Mouse (Mus musculus) hematopoietic stem cell, adult 5-6 weeks (primary cell): ENCODE results near the gene Fam126a. TPM values are rescaled to one million over a fixed set of nuclear protein-coding genes. Genes with fewer than 3 reads are reported as not detected.
A peak's percentile ranks its signal among the peaks of the same experiment; 100 is the strongest.
"Not testable (repeated sequence)": the region's sequence is repeated elsewhere in the genome, so short reads cannot be mapped to it uniquely, and the experiment has no call there.

ENCODE experiments used
- ATAC-seq, 2 experiments: fragments of 125-278 bp in 1 of 2; replicated peaks in 1 of 2; 2 replicates each; pipeline ENCODE4 v1.8.0; 2016 to 2017; ENCODE audit warnings: inconsistent platforms in 2 of 2, mild to moderate bottlenecking in 2 of 2, moderate number of reproducible peaks in 2 of 2, low read depth in 1 of 2, moderate TSS enrichment in 1 of 2; ENCODE audit not compliant: low FRiP score in 2 of 2, poor library complexity in 2 of 2, severe bottlenecking in 2 of 2, insufficient read depth in 1 of 2, low TSS enrichment in 1 of 2
- total RNA-seq: library from RNA; stranded (forward); fragments of 172-1452, 232-1000 nt; gene quantifications from 2 replicates; pipeline ENCODE4 v1.2.3, GENCODE M21; 2017

The Fam126a gene
- total RNA-seq, 1 experiment from 2014 or later: 20.2 TPM

GRCm38 (mm10) chr5:23889461-23889860 is 141.0 kb downstream of the Fam126a start:
- ATAC-seq: no peak

GRCm38 (mm10) chr5:23887111-23887510 is 143.4 kb downstream of the Fam126a start:
- no peak for ATAC-seq

DNA sequence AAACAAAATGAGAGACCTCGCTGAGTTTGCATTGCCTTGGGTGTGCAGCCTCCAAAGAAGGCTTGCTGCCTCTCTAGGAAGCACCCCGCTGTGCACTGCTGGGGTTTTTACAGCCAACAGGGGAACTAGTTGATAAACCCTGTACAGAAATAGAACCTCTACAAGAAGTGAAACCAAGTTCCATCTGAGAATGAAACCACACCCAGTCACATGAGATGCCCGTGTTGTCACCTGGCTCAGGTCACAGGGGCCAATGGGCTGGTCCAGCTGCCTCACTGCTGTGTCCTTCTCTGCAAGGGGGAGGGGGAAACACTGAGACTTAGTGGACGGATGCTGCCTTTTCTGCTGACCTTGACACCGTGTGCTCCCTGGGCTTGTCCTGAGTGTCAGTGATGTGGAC is 156.0 kb downstream of the Fam126a start:
- peak; percentile 69 to 78 for ATAC-seq

- no peak for ATAC-seq
Measured at GRCm38 (mm10) chr5:23872586-23872985, 157.9 kb downstream of the Fam126a start.

- ATAC-seq: not testable (repeated sequence)
Measured at GRCm38 (mm10) chr5:23871323-23871722, 159.2 kb downstream of the Fam126a start.

GRCm38 (mm10) chr5:23865941-23866340 is 164.5 kb downstream of the Fam126a start:
- ATAC-seq: no peak

Other genes with a start within 250 kb of the Fam126a start
- gene Pus7, start 247.0 kb downstream of the Fam126a start, total RNA-seq: 45.2 and 55.2 TPM in 2 replicates
- gene Rint1, start 243.0 kb downstream of the Fam126a start, total RNA-seq: 26.3 and 41.6 TPM in 2 replicates
- gene Tomm7, start 186.5 kb downstream of the Fam126a start, total RNA-seq: 218 and 225 TPM in 2 replicates
- gene Klhl7, start 69.9 kb upstream of the Fam126a start, total RNA-seq: 32.9 and 41.4 TPM in 2 replicates
- gene Nupl2, start 134.3 kb upstream of the Fam126a start, total RNA-seq: 8.0 and 10.6 TPM in 2 replicates